Mouse (Mus musculus) splenic B cell, adult 2 months (primary cell): ENCODE measurements at regions not wholly inside any gene's neighbourhood (a gene's known extent, or its start where the extent isn't known, plus 50 kb on each side); places are given as distances from the start of the nearest gene placed in this dataset.

Experiments used
- DNase-seq: peaks from one replicate; pipeline ENCODE4 v3.0.0-alpha.2; 2011; ENCODE audit warnings: low read depth, low spot score
- H3K27me3 ChIP-seq: 2 replicates; pipeline ENCODE4 v1.6.1; 2012; ENCODE audit warnings: mild to moderate bottlenecking, low read length, moderate library complexity, mixed read lengths; ENCODE audit not compliant: control insufficient read depth, poor library complexity, insufficient read depth, severe bottlenecking
- H3K36me3 ChIP-seq: 2 replicates; pipeline ENCODE4 v1.6.1; 2012; ENCODE audit warnings: mild to moderate bottlenecking, low read length, moderate library complexity, mixed read lengths; ENCODE audit not compliant: control insufficient read depth, poor library complexity, insufficient read depth, severe bottlenecking

DNA sequence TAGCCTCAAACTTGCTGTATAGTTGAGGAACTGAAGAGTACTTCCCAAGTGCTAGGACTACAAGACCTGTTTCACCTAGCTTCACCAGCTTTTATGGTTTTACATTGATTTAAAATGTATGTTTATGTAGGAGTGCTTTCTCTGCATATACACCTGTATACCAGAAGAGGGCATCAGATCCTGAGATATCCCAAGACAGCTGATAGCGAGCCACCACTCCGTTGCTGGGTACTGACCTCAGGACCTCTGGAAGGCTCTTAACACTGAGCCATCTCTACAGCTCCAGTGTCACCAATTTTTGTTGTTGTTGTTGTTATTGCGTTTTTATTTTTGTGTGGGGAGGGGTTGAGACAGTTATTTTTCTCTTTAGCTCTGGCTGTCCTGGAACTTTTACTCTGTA lies 55.9 kb upstream of the Ddx3x start:
- no peaks in the 10 kb centered on the region for H3K27me3 ChIP-seq
- H3K36me3 ChIP-seq = no peaks in the 10 kb centered on the region
- peak; percentile 65 for DNase-seq

DNA sequence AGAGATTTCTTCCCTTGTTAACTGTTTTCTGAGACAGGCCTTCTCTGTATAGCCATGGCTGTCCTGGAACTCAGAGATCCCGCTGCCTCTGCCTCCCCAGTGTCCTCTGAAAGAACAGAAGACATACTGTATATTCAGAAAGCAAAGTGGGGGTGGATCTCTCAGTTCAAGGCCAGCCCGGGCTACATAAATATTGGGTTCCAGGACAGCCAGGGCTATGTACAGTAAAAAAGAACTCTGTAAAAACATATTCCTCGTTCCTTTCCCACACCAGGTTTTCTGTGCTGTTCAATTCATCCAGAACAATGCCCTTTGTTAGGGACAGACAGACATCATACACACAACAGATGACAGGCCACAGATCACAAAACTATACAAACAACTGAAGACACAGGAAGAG lies 54.3 kb upstream of the Ddx3x start:
- no peaks in the 10 kb centered on the region for H3K36me3 ChIP-seq
- no peak for DNase-seq
- H3K27me3 ChIP-seq = no peaks in the 10 kb centered on the region

DNA sequence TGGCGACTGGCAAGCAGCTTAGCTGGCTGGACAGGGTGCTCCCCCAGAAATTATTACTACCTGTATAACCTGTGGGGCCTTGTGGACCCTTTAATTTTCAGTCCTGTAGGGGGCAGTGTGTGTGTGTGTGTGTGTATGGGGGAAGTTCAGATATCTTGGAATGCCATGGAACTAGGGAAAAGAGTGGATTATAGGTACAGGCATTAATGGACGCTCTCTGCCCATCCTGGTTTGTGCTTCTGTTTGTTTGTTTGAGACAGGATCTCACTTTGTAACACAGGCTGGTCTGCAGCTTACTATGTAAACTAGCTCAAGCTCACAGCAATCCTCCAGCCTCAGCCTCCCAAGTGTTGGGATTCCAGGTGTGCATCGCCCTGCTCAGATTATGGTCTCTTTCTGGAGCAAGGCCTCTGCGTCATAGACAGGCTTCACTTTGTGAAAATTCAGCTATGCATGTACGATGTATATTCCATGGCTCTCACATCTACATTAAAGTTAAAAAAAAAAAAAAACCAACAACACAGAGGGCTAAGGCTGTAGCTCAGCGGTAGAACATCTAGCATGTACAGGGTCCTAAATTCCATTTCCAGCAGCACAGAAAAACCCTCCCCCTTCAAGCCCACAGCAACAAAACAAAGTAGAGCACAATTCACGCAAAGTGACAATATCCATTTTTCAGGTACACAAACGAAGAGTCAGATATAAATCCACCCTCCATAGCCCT lies 50.7 kb upstream of the Ddx3x start:
- H3K27me3 ChIP-seq = no peaks in the 10 kb centered on the region
- peak; percentile 54 for DNase-seq

DNA sequence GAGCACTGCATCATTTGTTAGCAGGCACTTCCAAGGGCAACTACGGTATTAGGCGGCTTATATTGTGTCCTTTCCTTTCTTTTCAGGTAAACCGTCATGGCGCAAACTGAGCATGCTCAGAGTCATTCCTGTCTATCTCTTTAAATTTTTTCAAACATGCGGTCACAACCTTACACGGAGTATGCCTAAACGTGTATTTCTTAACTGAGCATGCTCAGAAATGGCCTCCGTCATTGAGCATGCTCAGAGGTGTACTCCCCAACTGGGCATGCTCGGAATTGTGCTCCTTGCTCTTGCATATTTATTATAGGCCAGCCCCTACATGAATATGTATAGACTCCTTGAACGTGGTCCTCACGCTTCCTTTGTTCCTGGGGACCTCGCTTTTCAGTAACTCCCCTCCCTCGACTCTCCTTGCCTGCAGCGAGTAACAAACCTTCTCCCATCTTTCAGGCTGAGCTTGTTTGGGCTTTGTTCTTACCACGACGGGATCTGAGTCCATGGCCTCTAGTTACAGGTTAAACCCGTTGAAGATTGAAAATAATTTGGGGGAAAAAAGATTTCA lies 50.1 kb upstream of the Ddx3x start:
- peak; percentile 91 for DNase-seq
- Histone ChIP-seq H3K27me3 (no peaks in the 10 kb centered on the region), H3K36me3 (no peaks in the 10 kb centered on the region)

More for the DNA sequence above, 50.7 kb upstream of the Ddx3x start:
- H3K36me3 ChIP-seq = no peaks in the 10 kb centered on the region
